Mouse (Mus musculus): ENCODE measurements at regions not wholly inside any gene's neighbourhood (a gene's known extent, or its start where the extent isn't known, plus 50 kb on each side); places are given as distances from the start of the nearest gene placed in this dataset.
A peak's percentile ranks its signal among the peaks of the same experiment; 100 is the strongest.

DNA sequence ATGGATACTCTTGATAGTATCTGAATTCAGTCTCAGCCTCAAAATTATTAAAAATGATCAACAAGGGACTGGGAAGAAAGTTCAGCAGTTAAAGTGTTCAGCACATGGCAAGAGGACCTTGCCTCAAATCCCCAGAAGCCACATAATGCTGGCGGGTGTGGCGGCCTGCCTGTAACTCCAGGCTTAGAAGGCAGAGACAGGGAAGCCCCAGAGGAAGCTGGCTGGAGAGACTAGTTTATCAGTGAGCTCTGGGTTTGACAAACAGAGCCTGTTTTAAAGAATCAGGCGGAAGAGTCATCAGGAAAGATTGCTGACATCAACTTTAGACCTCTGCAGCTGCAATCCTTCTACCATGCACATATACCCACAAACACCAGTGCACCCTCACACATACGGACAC is 52.1 kb upstream of the Fyn start:
- peak; percentile 91 for DNase-seq

DNA sequence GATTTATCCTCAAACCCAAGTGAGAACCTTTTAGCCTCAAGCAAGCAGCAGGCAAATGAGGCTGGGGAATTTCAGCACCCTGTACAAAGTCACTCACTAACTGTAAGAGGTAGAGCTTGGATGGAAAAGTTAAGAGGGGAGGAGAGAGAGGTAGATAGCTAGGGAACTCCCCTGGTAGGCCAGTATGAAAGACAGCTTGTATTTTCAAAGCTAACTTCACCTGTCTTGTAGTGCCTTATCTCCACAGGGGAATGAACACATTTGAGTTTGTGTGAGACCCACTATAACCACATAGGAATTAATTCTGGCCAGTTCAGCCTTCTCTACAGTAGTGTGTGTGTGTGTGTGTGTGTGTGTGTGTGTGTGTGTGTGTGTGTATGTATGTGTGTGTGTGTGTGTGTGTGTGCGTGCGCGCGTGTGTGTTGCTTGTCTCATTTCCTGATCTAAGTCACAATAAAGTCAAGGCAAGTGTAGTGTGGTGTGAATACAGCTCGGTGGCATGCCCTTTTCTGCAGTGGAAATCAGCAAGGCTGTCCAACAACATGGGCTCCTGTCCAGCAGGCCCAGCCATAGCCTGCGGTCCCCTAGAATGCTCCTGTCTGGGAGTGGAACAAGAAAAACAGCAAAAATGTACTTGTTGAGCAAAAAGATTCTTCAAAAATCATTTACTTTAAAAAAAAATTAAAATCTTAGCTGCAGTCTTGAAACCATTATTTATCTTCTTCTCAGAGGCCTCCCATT is 53.1 kb upstream of the Fyn start:
- no peak for DNase-seq

DNA sequence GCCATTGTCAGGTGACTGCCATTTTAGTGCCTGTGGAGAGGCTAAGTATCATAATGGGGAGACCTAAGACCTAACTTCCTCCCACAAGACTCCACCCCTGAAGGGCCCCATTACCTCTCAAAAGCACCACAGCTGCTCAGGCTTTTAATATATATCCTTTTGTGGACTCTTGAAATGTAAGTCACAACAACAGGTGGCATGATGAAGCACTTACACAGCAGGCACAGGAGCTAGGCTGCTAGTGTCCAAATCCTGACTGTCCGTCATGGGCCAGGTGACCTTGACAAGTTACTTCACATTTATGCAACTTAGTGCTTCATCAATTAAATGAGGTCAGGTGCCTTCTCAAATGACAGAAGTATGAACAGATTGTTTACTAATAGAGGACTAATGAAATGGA is 57.2 kb upstream of the Fyn start:
- no peak for DNase-seq

DNA sequence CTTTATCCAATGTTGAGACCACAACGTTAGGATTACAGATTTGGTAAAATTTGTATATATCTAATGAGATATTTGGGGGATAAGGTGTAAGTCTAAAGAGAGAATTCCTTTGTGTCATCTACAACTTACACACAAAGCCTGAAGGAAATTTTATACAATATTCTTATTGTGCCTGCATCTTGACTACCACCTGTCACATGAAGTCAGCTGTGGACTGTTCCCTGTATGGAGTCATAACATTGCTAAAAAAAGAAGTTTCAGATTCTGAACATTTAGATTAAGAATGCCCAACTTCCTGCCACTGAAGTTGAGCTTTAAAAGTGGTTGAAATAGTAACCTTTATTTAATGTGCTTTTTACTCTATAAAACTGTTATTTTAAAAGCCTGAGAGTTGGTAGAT is 60.1 kb upstream of the Fyn start:
- no peak for DNase-seq

DNA sequence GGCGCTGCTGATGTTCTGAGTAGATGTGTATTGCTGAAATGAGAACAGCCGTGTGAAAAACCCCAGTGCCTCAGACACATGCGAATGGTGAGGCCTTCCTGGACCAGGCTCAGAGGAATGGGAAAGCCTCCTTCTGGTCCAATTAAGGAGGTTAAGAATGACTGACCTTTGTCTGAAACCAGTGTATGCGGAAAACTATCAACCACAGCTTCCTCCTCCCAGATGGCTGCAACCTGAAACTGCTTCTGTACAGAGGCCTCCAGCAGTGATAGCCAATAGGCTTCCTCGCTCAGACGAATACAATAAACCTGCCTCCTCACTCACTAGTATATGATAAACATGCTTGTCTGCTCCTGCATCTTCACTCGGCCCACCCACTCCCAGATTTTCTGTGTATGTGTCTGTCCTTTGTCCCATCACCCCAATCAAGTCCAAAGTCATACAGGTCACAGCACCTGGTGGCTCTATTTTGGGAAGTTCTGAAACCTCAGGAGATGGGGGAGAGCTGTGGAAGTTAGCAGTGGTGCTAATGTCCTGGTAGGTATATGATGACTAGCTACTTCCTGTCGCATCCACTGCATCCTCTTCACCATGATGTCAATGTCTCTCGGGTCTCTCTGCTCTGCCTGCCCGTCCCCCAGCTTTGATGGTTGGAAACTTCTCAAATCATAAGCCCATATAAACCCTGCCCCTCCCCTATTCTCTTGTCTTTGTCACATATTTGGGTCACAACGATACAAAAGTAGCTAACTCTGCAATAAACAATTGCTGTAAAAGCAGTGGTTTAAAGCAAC is 75.8 kb upstream of the Fyn start:
- DNase-seq = no peak

DNA sequence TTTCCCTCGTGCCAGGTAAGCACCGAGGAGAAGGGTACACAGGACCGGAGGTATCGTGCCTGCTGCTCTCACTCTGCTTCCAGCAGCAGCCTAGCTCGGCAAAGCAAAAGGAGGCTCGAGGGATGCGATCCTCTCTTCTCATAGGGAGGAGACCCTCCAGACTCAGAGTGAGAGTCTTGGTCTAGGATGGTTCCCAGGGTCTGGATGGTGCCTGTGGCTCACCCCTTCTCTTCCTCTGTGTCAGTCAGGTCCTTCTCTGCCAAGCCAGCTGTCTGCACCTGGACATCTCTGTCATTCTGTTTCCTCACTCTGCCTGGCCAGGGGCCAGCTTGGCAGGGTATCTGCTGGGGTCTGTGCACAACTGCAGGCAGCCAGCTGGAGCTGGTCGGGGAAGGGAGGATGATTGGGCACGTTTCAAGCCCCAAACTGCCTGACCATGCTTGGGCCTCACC is 76.9 kb upstream of the Fyn start:
- DNase-seq = peak; percentile 98

DNA sequence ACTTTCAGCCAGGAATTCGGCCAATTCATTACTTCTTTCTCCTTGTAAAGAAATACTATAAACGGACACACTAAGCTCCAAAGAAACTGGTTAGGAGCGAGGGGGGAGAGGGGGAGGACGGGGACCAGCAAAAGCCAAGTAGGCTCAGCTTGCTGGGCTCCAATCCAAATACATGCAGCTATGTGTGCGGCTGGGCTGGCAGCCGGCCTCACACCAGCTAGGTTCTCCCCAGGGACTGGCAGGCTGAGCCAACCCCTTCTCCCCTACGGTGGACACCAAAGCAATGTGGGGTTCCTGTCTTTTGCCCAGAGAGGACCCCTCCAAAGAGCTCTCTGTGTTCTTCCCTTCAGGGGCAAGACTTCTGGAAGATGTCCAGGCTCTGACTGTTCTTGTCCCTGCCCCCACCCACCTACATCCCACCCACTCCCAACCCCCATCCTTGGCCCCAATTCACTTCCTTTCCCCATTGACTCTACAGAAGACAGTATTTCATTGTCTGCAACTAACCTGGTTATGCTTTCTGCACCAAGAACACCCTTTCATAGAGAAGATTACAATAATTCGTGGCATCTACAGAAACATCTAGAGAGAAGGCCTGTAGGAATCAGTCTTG is 77.4 kb upstream of the Fyn start:
- DNase-seq = peak; percentile 97

DNA sequence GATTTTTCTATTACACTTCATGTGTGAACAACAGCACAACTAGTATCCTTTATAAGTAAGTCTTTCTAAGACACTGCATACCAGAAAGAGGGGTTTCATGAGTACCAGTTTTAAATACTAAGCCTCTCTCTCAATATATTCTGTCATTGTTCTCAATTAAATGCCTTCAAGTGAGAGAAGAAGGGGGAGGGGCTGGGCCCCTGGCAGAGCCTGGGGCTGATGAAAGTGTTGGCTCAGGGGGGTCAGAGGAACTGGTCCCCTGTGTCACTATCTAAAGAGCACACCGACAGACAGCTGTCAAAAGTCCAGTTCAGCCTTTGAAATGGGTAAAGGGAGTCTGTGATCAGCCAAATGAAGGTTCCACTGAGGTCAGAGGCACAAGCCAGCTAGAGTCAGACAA is 78.4 kb upstream of the Fyn start:
- no peak for DNase-seq

DNA sequence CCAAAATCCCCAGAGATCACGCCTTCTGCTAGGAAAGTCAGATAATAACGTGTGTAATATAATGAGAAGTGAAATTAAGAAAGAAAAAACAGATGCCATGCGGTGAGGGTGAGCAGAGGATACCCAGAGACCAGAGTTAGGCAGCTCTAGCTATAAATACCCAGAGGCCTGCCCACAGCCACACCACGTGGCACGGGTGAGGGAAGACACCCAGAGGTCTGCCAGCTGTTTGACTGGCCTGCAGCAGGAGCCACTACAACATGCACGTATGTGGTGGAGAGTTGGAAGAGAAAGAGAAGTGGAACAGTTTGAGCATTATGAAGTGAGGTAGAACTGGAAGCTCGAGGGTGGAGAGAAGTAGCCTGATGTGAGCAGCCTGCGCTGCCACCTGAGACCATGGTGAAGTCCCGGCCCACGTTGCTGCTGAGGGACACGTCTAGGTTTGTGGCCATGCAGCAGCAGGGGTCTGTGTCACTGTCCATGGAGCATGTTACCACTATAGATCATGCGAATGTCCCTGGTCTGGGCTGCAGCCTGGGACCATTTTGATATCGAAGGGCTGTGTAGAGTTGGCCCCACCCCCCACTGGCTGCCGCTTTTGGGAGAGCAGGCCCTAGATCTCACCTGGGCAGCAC is 88.2 kb upstream of the Fyn start:
- DNase-seq = peak; percentile 97

DNA sequence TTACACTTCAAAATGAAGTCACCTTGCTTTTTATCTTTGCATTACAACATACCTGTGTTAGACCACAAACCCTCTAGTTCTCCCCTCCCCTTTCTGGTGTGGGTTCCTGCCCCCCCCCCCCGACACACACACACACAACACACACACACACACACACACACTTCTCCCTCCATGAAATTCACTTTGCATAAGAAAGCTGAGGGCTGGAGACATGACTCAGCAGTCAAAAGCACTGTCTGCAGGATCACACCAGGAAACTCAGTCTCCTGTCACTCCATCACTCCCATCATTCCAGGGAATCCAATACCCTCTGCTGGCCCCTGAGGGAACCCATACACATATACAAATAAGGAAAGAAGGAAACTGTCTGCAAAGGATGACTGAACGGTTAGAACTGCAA is 94.5 kb upstream of the Fyn start:
- DNase-seq = peak; percentile 49

DNA sequence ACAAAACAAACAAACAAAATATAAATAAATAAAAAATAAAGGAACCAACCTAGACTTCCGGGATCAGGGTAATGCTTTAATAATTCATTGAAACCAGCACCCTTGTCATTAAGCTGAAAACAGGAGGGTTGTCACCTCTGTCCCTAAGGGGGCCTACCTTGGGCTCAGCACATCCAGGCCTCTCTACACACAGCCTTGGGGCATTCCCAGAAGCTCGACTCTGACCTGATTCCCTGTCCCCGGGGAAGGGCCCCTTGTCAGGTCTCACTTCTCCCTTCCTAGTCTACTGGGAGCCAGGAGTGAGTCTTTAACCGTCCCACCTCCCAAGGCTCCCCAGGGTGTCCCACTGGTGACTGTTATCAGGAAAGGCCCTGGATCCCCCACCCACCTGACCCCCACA is 95.2 kb upstream of the Fyn start:
- peak; percentile 78 for DNase-seq

DNA sequence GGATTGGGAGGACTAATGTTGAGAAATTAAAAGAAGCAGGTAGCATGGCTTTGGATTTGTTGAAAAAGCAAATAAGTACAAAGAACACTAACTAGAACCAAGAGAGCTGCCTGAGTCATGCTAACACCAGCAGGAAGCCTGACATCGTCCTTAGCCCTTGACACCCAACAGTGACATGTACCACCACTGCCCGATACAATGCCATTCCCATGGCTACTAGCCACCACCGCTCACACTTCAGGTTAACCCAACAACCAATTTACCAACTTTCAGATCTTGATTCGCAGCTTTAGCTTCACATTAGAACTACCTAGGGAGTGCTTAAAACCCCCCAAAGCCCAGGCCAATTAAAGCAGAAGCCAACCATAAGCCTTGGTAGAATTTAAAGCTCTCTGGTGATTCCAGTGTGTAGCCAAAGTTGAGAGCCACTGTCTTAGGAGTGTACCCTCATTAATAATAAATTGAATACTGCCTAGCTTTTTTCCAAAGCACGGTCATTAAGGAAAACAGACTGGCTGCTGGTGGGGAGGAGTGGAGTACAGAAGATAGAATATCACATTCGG is 96.2 kb upstream of the Fyn start:
- peak; percentile 56 for DNase-seq

DNA sequence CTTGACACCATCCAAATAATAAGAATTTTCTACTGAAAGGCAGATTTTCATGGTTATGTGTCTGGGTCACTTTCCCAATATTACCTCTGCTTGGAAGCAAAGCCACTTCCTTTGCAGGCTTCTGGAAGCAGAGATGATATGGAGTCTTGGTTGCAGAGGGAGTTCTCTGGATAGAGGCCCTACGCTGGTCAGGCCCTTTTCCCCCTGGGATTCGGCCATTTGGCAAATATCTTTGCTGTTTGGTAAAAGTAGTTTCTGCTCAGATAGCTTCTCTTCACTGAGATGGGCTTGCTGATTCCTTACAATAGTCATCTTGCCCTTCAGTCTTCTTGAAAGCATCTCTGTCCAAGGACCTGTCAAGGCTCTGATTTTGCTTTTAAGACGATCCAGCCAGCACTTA is 98.2 kb upstream of the Fyn start:
- DNase-seq = peak; percentile 85

DNA sequence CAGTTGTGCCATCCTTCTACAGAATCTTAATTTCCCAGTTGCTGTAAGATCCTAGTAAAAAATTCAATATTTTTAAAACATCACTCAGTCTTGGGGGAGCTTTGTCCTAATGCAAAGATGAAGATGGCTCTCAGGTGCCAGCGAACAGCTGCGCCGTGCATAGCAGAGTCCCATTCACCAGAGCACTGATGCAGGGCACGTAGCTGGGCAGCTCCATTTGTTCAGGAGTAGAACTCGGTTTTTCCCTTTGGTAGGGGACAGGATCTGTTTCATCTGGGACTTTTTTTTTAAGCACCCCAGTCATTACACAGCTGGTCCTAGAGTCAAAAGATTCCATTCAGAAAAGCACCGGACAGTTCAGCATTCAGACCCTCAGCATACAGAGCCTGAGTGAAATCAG is 101.4 kb upstream of the Fyn start:
- DNase-seq = peak; percentile 85

DNA sequence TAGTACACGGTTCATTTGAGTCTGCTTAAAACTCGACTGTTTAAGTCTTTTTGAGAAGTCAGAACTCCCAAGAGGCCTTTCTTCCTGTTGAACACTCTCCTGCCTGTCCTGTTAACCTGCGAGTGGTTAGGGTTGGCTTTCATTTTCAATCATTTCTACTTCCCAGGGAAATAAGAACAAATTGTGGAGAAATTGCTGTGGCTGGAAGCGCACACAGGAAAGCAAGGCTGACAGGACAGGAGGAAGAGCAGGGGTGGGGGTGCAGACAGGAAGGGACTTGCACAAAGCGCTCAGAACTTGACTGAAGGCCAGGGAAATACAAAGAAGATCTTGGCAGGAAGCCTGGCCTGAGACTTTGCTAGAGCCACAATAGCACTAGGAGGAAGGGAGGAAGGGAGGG is 102.2 kb upstream of the Fyn start:
- DNase-seq = peak; percentile 99

DNA sequence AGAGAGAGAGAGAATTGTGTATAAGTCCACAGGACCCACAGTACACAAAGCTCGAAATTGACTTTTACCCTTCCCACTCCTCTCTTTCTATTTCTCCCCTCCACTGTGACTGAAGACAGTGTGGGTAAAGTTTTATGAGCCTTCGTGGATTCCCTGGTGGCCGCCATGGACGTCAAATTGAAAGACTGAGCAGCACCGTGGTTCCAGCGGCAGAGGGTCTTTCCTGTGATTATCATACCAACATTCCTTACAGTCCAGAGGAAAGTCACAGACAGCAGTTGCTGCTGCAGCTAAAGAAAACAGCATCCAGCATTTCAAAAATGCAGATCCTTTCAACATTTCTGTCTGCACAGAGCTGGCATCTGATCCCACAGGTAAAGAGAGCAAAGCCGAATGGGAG is 98.9 kb upstream of the Ccn6 start:
- DNase-seq = peak; percentile 35

DNA sequence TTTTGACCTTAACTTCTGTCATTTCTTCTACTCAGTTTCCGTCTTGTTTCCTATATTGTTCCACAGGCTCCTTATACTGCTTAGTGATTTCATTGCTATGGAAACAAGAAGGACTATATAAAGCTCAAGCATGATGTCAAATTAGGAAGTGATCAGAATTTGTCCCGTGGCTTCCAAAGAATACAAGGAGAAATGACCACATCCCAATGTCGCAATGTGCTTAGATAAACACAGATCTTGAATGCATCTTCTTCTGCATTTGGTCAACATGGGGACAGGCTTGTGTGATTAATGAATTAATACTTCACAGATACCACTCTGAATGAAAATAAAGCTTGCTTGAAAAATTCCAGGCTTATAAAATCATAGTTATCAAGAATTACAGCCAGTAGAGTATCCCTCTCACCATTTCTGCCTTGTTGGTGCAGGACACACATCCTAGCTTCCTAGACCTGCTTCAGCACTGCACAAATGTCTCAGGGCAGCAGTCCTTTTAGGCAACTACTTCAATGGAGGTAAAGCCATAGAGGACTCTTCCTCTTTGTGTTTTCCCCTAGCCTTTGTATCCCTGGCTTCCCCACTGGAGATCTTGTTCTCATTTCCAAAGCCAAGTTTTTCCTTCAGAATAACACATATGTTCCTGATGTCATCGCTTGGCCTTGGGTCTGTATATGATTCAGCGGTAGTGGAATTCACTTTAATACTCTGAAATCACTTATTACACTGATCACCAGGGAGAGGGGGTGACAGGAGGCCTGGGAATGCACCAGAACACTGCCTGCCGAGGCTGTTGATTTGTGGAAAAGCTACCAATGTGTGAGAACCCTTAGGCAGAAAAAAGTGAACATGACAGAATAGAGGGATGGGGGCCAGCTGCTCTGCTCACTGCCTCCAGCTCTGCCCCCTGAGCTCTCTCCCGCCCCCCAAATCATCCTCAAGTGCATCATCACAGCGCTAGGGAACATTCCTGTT is 97.9 kb upstream of the Ccn6 start:
- peak; percentile 96 for DNase-seq

DNA sequence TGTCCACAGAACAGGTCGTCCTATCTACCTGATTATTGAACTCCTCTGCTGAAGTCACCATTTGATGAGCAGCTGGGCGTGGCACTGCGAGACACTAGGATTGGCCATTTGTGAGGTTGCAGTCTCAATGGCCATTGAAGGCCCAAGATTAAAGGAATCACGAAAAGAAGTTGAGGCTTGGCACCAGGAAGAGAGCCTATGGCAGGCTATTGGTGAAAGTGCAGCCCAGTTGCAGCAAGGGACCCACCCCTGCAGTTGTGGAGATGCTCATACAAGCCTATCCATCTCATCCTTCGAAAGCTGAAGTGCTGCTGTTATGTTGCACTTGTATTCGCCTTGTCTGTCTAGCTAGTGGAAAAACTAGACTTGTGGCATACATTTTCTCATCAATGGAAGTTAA is 96.5 kb upstream of the Ccn6 start:
- peak; percentile 85 for DNase-seq

DNA sequence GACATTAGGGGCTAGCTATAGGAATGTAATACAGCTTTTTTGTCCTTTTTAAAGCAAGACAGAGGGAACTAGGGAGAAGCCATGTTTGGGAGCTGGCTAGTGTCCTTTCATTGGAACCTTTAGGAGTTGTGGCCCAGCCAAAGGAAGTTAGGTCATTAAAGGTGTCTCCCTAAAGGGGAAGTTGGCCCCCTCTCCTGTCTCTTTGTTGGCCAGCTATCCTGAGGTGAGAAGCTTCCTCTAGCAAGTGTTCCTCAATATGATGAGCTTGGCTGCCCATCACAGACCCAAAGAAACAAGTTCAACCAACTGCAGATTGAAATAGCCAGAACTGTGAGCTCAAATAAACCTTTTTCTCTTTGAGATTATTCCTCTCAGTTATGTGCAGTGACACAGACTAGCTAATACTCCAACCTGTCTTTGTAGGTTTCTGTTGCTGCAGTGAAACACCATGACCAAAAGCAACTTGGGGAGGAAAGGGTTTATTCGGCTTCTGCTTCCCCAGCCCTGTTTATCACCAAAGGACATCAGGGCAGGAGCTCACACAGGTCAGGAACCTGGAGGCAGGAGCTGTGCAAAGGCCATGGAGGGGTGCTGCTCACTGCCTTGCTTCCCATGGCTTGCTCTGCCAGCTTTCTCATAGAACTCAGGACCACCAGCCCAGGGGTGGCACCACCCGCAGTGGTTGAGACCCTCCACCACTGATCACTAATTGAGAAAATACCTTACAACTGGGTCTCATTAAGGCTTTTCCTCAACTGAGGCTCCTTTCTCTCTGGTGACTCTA is 94.0 kb upstream of the Ccn6 start:
- DNase-seq = peak; percentile 66

DNA sequence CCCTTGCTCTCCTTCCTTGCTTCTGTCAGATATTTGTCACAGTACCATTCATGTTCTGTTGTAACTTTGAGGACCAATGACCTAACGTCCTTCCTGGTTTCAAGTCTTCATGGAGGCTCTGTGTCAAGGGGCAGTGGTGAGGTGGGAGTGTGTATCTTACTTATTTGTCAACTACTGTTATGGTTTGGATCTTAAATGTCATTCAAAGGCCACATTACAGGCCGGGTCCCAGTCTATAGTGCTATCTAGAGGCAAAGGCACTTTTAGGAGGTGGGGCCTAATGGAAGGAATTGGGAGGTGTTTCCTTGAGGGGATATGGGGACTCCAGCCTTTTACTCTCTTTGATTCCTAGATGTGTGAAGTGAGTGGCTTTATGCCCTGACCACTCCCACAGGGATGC is 91.0 kb upstream of the Ccn6 start:
- peak; percentile 56 for DNase-seq

DNA sequence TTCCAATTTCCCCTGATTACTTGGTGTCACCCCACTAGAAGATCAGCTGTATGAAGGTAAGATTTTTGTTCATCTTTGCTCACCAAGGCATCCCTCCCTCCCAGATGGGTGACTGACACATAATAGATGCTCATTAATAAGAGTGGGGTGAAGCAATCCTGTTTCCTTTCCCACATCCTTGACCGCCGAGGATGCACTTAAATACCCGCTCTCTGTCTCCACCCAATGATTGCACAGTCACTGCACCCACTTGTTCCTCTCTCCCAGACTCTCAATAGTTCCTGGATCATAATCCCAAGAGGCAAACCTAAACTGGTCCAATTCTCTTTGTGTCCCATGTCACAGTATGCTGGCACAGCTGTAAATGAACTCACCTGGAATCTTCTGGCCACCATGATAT is 86.4 kb upstream of the Ccn6 start:
- peak; percentile 72 for DNase-seq

All from heart, adult 11 months (tissue).